Mouse (Mus musculus): Measurements from ENCODE around the gene Naaladl1.

Naaladl1 gene

GRCm38 (mm10) chr19:6105586-6105985, at the start of gene Naaladl1:
TSS of gene Naaladl1 (plus strand) at chr19:6105782.
- no peak for DNase-seq

GRCm38 (mm10) chr19:6056696-6057095, 48.9 kb upstream of the Naaladl1 start:
- no peak for DNase-seq

GRCm38 (mm10) chr19:6057313-6058096, 48.1 kb upstream of the Naaladl1 start, which contains the start of the genes Mrpl49 and Fau:
TSS of gene Mrpl49 (minus strand) at chr19:6057785.
TSS of gene Fau (plus strand) at chr19:6057844.
- DNase-seq: peak; percentile 99

GRCm38 (mm10) chr19:6058513-6058912, 47.1 kb upstream of the Naaladl1 start:
- DNase-seq: no peak

GRCm38 (mm10) chr19:6058966-6059365, 46.6 kb upstream of the Naaladl1 start:
- no peak for DNase-seq

- peak; percentile 96 for DNase-seq
These were observed 44.5 kb upstream of the Naaladl1 start, which contains the start of gene Znhit2 for GRCm38 (mm10) chr19:6061021-6061533. TSS of gene Znhit2 (plus strand) at chr19:6061192.

- DNase-seq: peak; percentile 32
These were observed 43.8 kb upstream of the Naaladl1 start for GRCm38 (mm10) chr19:6061641-6062302.

- no peak for DNase-seq
These were observed 43.2 kb upstream of the Naaladl1 start for GRCm38 (mm10) chr19:6062418-6062817.

GRCm38 (mm10) chr19:6063081-6063480, 42.5 kb upstream of the Naaladl1 start:
- no peak for DNase-seq

GRCm38 (mm10) chr19:6066571-6066970, 39.0 kb upstream of the Naaladl1 start:
- DNase-seq: no peak

GRCm38 (mm10) chr19:6067011-6067723, 38.4 kb upstream of the Naaladl1 start:
- DNase-seq: peak; percentile 85

GRCm38 (mm10) chr19:6067724-6068415, 37.7 kb upstream of the Naaladl1 start, which contains the start of gene Tm7sf2:
TSS of gene Tm7sf2 (minus strand) at chr19:6068373.
- DNase-seq: peak; percentile 91

- DNase-seq: no peak
These were observed 36.6 kb upstream of the Naaladl1 start for GRCm38 (mm10) chr19:6068951-6069350.

GRCm38 (mm10) chr19:6069851-6070250, 35.7 kb upstream of the Naaladl1 start:
- DNase-seq: no peak

GRCm38 (mm10) chr19:6070571-6071250, 34.9 kb upstream of the Naaladl1 start:
- DNase-seq: no peak

GRCm38 (mm10) chr19:6071261-6071660, 34.3 kb upstream of the Naaladl1 start:
- DNase-seq: no peak

- DNase-seq: no peak
These were observed 31.7 kb upstream of the Naaladl1 start for GRCm38 (mm10) chr19:6073889-6074288.

GRCm38 (mm10) chr19:6076564-6077393, 28.8 kb upstream of the Naaladl1 start, which contains the start of gene Vps51:
TSS of gene Vps51 (minus strand) at chr19:6077231.
- peak; percentile 88 for DNase-seq

GRCm38 (mm10) chr19:6079983-6080480, 25.6 kb upstream of the Naaladl1 start, which contains the start of gene Tmem262:
TSS of gene Tmem262 (plus strand) at chr19:6080033.
- DNase-seq: no peak

GRCm38 (mm10) chr19:6082156-6082555, 23.4 kb upstream of the Naaladl1 start, which contains the start of gene Gm28374:
TSS of gene Gm28374 (minus strand) at chr19:6082256.
- DNase-seq: no peak
